Mouse (Mus musculus): ENCODE data around the gene Ybey. TPM values are rescaled to one million over a fixed set of nuclear protein-coding genes. Genes with fewer than 3 reads are reported as not detected.

Ybey gene
- total and polyA plus RNA-seq, 2 experiments from 2014 or later = 4.6 to 6.9 TPM

DNA sequence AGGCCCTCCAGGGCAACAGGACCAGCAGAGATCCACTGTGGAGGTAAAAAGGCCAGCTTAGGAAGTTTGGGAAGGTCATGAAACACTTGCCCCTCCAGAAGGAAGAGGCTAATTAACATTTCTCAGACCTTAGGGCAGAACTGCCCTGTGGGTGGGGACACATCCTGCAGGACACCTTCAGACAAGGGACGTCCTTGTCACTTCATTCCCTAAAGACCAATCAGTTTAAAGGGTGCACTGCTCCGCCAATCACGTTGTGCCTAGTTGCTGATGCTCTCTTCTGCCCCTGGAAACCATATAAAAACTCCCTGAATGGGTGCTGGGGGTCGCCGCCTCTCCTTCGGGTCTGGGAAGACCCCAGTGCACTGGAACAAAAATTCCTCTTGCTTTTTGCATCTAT, 6.2 kb downstream of the Ybey start:
- TF ChIP-seq CTCF (IDR thresholded peaks at IDR 0.05; ENCODE audit: low read depth) = no peak
- Histone ChIP-seq H3K4me2 (ENCODE audit: low read depth) (no peak overlapping the region), H3K4me1 (ENCODE audit: insufficient read depth) (0 out of 2 replicates have a peak, but pooled peaks cover under 1% of the 10 kb centered on the region), H3K9ac (no peak overlapping the region), H3K9me3 (ENCODE audit: low read length) (no peaks in the 10 kb centered on the region), H3K36me3 (ENCODE audit: insufficient read depth) (0 out of 2 replicates have a peak, but pooled peaks cover 5% of the 10 kb centered on the region), H3K4me3 (ENCODE audit: low read depth, low read length) (no peak overlapping the region), H3K27ac (ENCODE audit: low read depth, low read length) (no peak overlapping the region), H3K27me3 (ENCODE audit: insufficient read depth, low read length) (no peaks in the 10 kb centered on the region)
- no peak for ATAC-seq
- 89% methylated on average over 6 of the region's 6 CpGs for WGBS
- no peak for DNase-seq

DNA sequence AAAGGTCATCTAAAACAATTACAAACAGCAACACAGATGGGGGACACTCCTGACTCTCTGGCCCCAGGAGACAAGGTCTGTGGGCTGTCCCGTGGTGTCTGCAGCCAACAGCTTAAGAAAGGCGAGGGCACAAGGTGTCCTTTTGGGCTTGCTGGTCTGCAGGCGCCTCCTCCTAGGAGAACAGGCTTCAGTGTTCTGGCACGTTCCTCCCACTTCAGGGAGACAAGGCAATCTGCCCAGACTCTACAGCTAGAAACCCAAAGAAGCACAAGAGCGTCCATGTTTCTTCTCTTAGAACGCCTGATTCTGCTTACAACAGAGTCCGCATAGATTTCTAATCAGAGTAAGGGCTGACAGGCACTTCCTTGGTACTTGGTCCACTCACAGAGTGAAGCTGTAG, 6.6 kb downstream of the Ybey start:
- no peaks in the 10 kb centered on the region for H3K27me3 ChIP-seq (ENCODE audit: insufficient read depth, low read length)
- H3K4me1 ChIP-seq (ENCODE audit: insufficient read depth) = no peaks in the 10 kb centered on the region
- no peak overlapping the region for H3K27ac ChIP-seq (ENCODE audit: low read depth, low read length)
- H3K4me3 ChIP-seq (ENCODE audit: low read depth, low read length) = no peak overlapping the region
- no peak overlapping the region for H3K9ac ChIP-seq
- WGBS = 90% methylated on average over 7 of the region's 7 CpGs
- H3K36me3 ChIP-seq (ENCODE audit: insufficient read depth) = 0 out of 2 replicates have a peak, but pooled peaks cover 5% of the 10 kb centered on the region
- no peaks in the 10 kb centered on the region for H3K9me3 ChIP-seq (ENCODE audit: low read length)
- H3K4me2 ChIP-seq (ENCODE audit: low read depth) = no peak overlapping the region
- TF ChIP-seq CTCF (IDR thresholded peaks at IDR 0.05; ENCODE audit: low read depth) = no peak
- ATAC-seq (no peak), DNase-seq (no peak)

DNA sequence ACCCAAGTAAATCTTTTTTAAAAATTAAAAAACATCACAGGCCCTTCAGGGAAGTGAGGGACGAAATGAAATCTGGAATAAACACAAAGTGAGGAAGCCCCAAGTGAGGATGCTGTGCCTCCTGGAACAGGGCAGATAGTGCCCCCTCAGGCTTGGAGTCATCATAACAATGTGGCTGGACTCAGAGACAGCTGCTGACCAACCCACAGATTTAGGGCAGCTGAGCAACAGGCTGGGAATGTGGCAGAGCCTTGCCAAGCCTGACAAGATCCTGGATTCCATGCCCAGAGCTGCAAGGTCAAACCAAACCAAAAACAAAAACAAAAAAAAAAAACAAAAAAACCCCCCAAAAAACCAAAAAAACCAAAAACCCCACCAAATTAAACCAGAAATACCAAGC, 7.7 kb downstream of the Ybey start:
- no peak overlapping the region for H3K9ac ChIP-seq
- WGBS = 92% methylated on average over 1 of the region's 1 CpGs
- no peak overlapping the region for H3K27ac ChIP-seq (ENCODE audit: low read depth, low read length)
- no peak overlapping the region for H3K4me3 ChIP-seq (ENCODE audit: low read depth, low read length)
- TF ChIP-seq CTCF (IDR thresholded peaks at IDR 0.05; ENCODE audit: low read depth) = no peak
- no peak for ATAC-seq
- no peak overlapping the region for H3K4me2 ChIP-seq (ENCODE audit: low read depth)
- H3K36me3 ChIP-seq (ENCODE audit: insufficient read depth) = 0 out of 2 replicates have a peak, but pooled peaks cover 5% of the 10 kb centered on the region
- no peak for DNase-seq
- H3K4me1 ChIP-seq (ENCODE audit: insufficient read depth) = no peaks in the 10 kb centered on the region
- no peaks in the 10 kb centered on the region for H3K9me3 ChIP-seq (ENCODE audit: low read length)
- no peaks in the 10 kb centered on the region for H3K27me3 ChIP-seq (ENCODE audit: insufficient read depth, low read length)

DNA sequence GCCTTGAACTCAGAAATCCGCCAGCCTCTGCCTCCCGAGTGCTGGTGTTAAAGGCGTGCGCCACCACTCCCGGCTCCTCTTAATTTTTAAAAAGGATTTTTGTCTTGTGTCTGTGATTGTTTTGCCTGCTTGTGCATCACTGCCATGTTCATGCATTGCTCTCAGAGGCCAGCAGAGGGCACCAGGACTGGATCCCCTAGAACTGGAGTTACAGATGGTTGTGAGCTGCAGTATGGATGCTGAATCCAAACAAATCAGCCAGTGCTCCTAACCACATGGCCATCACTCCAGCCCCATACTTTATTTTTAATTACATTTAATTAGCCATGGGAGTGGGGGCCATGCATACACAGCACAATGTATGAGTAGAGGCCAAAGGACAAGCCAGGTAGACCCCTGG, 13.6 kb downstream of the Ybey start:
- DNase-seq (peak; percentile 59), ATAC-seq (peak; percentile 66)
- WGBS = 58% methylated on average over 5 of the region's 5 CpGs
- Histone ChIP-seq H3K36me3 (ENCODE audit: insufficient read depth) (no peaks in the 10 kb centered on the region), H3K9ac (no peak overlapping the region), H3K9me3 (ENCODE audit: low read length) (no peaks in the 10 kb centered on the region), H3K4me3 (ENCODE audit: low read depth, low read length) (no peak overlapping the region), H3K4me2 (ENCODE audit: low read depth) (no peak overlapping the region), H3K27ac (ENCODE audit: low read depth, low read length) (no peak overlapping the region), H3K4me1 (ENCODE audit: insufficient read depth) (no peaks in the 10 kb centered on the region), H3K27me3 (ENCODE audit: insufficient read depth, low read length) (no peaks in the 10 kb centered on the region)
- peak; percentile 76 for TF ChIP-seq CTCF (IDR thresholded peaks at IDR 0.05; ENCODE audit: low read depth)

DNA sequence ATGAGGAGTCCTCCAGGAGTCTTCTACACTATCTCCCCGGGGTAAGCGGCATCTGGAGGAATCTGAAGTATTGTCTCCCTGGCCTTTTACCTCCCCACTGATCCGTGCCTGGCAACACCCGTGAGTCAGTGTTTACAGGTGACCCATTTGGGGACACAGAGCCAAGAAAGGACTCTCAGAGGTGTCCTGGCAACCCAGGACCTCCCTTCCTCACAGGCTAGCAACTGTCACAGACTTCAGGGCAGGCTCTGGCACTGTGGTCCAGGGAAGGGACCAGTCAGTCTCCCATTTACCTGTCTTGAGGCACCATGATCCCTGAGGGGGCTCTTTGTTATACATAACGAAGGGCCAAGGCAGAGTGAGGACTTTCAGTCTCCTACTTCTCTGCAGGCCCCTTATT, 20.1 kb downstream of the Ybey start, which contains the start of gene 2610028H24Rik:
2610028H24Rik (plus strand) TSS at position 231 of the 400 bp plus-strand sequence.
- Histone ChIP-seq H3K27ac (ENCODE audit: low read depth, low read length) (no peak within 1 kb of the TSS), H3K9me3 (ENCODE audit: low read length) (no peaks in the 10 kb centered on the region), H3K4me1 (ENCODE audit: insufficient read depth) (no peaks in the 10 kb centered on the region), H3K9ac (no peak within 1 kb of the TSS), H3K4me3 (ENCODE audit: low read depth, low read length) (no peak within 1 kb of the TSS), H3K4me2 (ENCODE audit: low read depth) (no peak within 1 kb of the TSS), H3K36me3 (ENCODE audit: insufficient read depth) (no peaks in the 10 kb centered on the region), H3K27me3 (ENCODE audit: insufficient read depth, low read length) (no peaks in the 10 kb centered on the region)
- no peak for ATAC-seq
- DNase-seq = no peak
- TF ChIP-seq CTCF (IDR thresholded peaks at IDR 0.05; ENCODE audit: low read depth) = no peak
- WGBS = 67% methylated on average over 5 of the region's 5 CpGs

DNA sequence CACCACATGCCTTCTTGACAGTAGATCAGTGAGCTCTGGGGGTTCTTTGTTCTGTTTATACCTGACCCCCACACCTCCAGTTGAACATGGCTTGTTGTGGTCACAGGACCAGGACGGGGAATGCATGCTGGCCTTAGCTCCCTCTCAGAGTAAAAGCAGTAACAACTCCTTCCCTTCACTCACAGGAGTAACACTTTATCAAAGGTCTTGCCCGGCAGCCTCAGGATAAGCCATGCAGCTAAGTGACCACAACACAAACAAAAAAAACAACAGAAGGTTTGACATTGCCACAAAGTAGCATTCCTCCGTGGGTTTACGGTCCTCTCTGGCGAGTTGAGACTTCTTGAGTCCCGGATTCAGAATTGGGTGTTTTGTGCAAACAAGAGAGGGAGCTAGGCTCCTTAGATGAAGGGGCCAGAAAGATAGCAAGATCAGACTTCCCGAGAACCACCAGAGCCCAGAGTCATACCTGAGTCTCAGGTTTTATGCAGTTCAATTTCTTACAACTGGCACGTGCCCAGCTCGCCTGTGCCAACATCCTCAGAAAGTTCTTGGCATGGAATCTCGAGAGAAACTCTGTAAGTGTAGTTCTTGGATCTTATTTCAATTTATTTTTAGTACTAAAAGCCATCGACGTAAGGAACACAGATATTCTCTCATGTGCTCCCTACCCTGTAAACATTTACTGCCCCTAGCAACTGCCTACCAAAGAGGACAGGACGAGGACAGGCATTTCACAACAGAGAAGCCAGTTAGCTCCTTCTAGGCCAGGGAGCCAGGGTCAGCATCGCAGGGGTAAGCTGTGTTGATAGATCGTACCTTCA, 21.3 kb downstream of the Ybey start:
- no peaks in the 10 kb centered on the region for H3K9me3 ChIP-seq (ENCODE audit: low read length)
- WGBS = 80% methylated on average over 15 of the region's 15 CpGs
- no peak overlapping the region for H3K4me3 ChIP-seq (ENCODE audit: low read depth, low read length)
- H3K36me3 ChIP-seq (ENCODE audit: insufficient read depth) = no peaks in the 10 kb centered on the region
- ATAC-seq (no peak), DNase-seq (peak; percentile 2)
- peaks cover 4% of the 10 kb centered on the region for H3K4me1 ChIP-seq (ENCODE audit: insufficient read depth)
- TF ChIP-seq CTCF (IDR thresholded peaks at IDR 0.05; ENCODE audit: low read depth) = no peak
- no peak overlapping the region for H3K4me2 ChIP-seq (ENCODE audit: low read depth)
- H3K9ac ChIP-seq = no peak overlapping the region
- no peaks in the 10 kb centered on the region for H3K27me3 ChIP-seq (ENCODE audit: insufficient read depth, low read length)
- no peak overlapping the region for H3K27ac ChIP-seq (ENCODE audit: low read depth, low read length)

DNA sequence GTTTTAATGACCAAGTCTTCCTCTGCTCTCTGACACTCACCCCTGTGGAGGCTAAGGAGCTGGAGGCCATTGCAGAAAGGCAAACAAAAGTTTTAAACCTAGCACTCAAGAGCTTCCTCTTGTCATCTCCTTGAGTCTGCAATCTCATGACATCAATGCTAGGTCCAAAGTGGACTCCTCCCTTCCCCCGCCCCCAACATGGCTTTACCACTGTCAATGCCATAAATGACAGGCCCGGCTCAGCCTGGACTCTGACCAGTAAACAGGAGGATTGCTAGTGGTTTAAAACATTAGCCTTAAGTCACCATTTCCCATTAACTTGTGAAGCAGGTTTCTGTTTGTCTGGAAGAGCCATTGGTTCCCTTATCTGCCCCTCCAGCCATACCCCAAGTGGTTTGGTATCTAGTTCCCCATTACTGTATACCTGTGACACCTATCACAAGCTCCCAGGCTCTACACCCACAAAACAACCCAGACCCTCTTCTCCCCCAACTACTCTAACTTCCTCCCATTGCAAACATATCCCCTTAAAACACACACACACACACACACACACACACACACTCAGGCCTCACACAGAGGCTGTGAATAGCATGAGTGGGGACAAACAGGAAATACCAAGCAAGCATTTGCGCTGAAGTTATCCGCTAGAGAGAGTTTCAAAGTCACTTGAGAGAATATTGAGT, 22.8 kb downstream of the Ybey start:
- Histone ChIP-seq H3K36me3 (ENCODE audit: insufficient read depth) (no peaks in the 10 kb centered on the region), H3K4me1 (ENCODE audit: insufficient read depth) (peaks cover 4% of the 10 kb centered on the region), H3K4me3 (ENCODE audit: low read depth, low read length) (no peak overlapping the region), H3K27me3 (ENCODE audit: insufficient read depth, low read length) (no peaks in the 10 kb centered on the region), H3K9ac (no peak overlapping the region), H3K4me2 (ENCODE audit: low read depth) (no peak overlapping the region), H3K27ac (ENCODE audit: low read depth, low read length) (no peak overlapping the region), H3K9me3 (ENCODE audit: low read length) (no peaks in the 10 kb centered on the region)
- 85% methylated on average over 4 of the region's 4 CpGs for WGBS
- ATAC-seq (no peak), DNase-seq (no peak)
- TF ChIP-seq CTCF (IDR thresholded peaks at IDR 0.05; ENCODE audit: low read depth) = no peak

Data from forebrain, postnatal 0 days (tissue).